Mouse (Mus musculus): ENCODE data around the gene Pcmt1. TPM values are rescaled to one million over a fixed set of nuclear protein-coding genes. Genes with fewer than 3 reads are reported as not detected.
"Not testable (repeated sequence)": the region's sequence is repeated elsewhere in the genome, so short reads cannot be mapped to it uniquely, and the experiment has no call there.

Gene Pcmt1
- polyA plus RNA-seq, 1 experiment from 2014 or later: 124 TPM

GRCm38 (mm10) chr10:7619821-7620241 is 61.1 kb downstream of the Pcmt1 start:
- 91% methylated on average over 5 of the region's 5 CpGs for WGBS
- Histone ChIP-seq H3K4me1 (ENCODE audit: insufficient read depth, low read length) (no peaks in the 10 kb centered on the region), H3K4me3 (ENCODE audit: low read length) (no peak overlapping the region), H3K27me3 (ENCODE audit: insufficient read depth, low read length) (no peaks in the 10 kb centered on the region), H3K36me3 (ENCODE audit: insufficient read depth, low read length) (no peaks in the 10 kb centered on the region), H3K9ac (replicated peaks; ENCODE audit: low read length) (no peak overlapping the region), H3K4me2 (replicated peaks; ENCODE audit: low read depth, low read length) (no peak overlapping the region), H3K27ac (ENCODE audit: low read length) (no peak overlapping the region), H3K9me3 (ENCODE audit: low read length) (peaks cover 1% of the 10 kb centered on the region; the same call in 1 of the 2 replicates)
- ATAC-seq (ENCODE audit: low FRiP score, low TSS enrichment): no peak

- H3K27ac ChIP-seq (ENCODE audit: low read length); H3K4me1 ChIP-seq (ENCODE audit: insufficient read depth, low read length); H3K4me2 ChIP-seq (replicated peaks; ENCODE audit: low read depth, low read length); ATAC-seq (ENCODE audit: low FRiP score, low TSS enrichment); H3K27me3 ChIP-seq (ENCODE audit: insufficient read depth, low read length); H3K9ac ChIP-seq (replicated peaks; ENCODE audit: low read length); H3K4me3 ChIP-seq (ENCODE audit: low read length); H3K9me3 ChIP-seq (ENCODE audit: low read length); H3K36me3 ChIP-seq (ENCODE audit: insufficient read depth, low read length): not testable (repeated sequence)
- 54% methylated on average over 3 of the region's 3 CpGs for WGBS
Observed at GRCm38 (mm10) chr10:7617556-7617955, 63.4 kb downstream of the Pcmt1 start.

- not testable (repeated sequence) for H3K27me3 ChIP-seq (ENCODE audit: insufficient read depth, low read length); H3K9ac ChIP-seq (replicated peaks; ENCODE audit: low read length); H3K4me1 ChIP-seq (ENCODE audit: insufficient read depth, low read length); H3K4me3 ChIP-seq (ENCODE audit: low read length); H3K27ac ChIP-seq (ENCODE audit: low read length); ATAC-seq (ENCODE audit: low FRiP score, low TSS enrichment); H3K4me2 ChIP-seq (replicated peaks; ENCODE audit: low read depth, low read length); H3K9me3 ChIP-seq (ENCODE audit: low read length); H3K36me3 ChIP-seq (ENCODE audit: insufficient read depth, low read length)
- WGBS: 90% methylated on average over 9 of the region's 11 CpGs
Observed at GRCm38 (mm10) chr10:7617146-7617545, 63.8 kb downstream of the Pcmt1 start.

GRCm38 (mm10) chr10:7614834-7615233 is 66.1 kb downstream of the Pcmt1 start:
- no peak overlapping the region for H3K27ac ChIP-seq (ENCODE audit: low read length)
- H3K36me3 ChIP-seq (ENCODE audit: insufficient read depth, low read length): no peaks in the 10 kb centered on the region
- H3K27me3 ChIP-seq (ENCODE audit: insufficient read depth, low read length): no peaks in the 10 kb centered on the region
- no peak for ATAC-seq (ENCODE audit: low FRiP score, low TSS enrichment)
- 89% methylated on average over 8 of the region's 8 CpGs for WGBS
- peaks cover 4% of the 10 kb centered on the region; the same call in 1 of the 2 replicates for H3K9me3 ChIP-seq (ENCODE audit: low read length)
- H3K9ac ChIP-seq (replicated peaks; ENCODE audit: low read length): no peak overlapping the region
- no peak overlapping the region for H3K4me2 ChIP-seq (replicated peaks; ENCODE audit: low read depth, low read length)
- H3K4me1 ChIP-seq (ENCODE audit: insufficient read depth, low read length): no peaks in the 10 kb centered on the region
- no peak overlapping the region for H3K4me3 ChIP-seq (ENCODE audit: low read length)

- not testable (repeated sequence) for ATAC-seq (ENCODE audit: low FRiP score, low TSS enrichment); H3K4me1 ChIP-seq (ENCODE audit: insufficient read depth, low read length); H3K36me3 ChIP-seq (ENCODE audit: insufficient read depth, low read length)
Observed at GRCm38 (mm10) chr10:7612210-7612609, 68.7 kb downstream of the Pcmt1 start.

GRCm38 (mm10) chr10:7611647-7612046 is 69.3 kb downstream of the Pcmt1 start:
- H3K4me2 ChIP-seq (replicated peaks; ENCODE audit: low read depth, low read length): no peak overlapping the region
- H3K27me3 ChIP-seq (ENCODE audit: insufficient read depth, low read length): no peaks in the 10 kb centered on the region
- no peak overlapping the region for H3K27ac ChIP-seq (ENCODE audit: low read length)
- H3K9me3 ChIP-seq (ENCODE audit: low read length): peaks cover 4% of the 10 kb centered on the region; the same call in 1 of the 2 replicates
- WGBS: 74% methylated on average over 6 of the region's 6 CpGs
- H3K36me3 ChIP-seq (ENCODE audit: insufficient read depth, low read length): no peaks in the 10 kb centered on the region
- no peak overlapping the region for H3K9ac ChIP-seq (replicated peaks; ENCODE audit: low read length)
- H3K4me1 ChIP-seq (ENCODE audit: insufficient read depth, low read length): no peaks in the 10 kb centered on the region
- no peak for ATAC-seq (ENCODE audit: low FRiP score, low TSS enrichment)
- H3K4me3 ChIP-seq (ENCODE audit: low read length): no peak overlapping the region

More at GRCm38 (mm10) chr10:7612210-7612609, 68.7 kb downstream of the Pcmt1 start:
- not testable (repeated sequence) for H3K9me3 ChIP-seq (ENCODE audit: low read length); H3K9ac ChIP-seq (replicated peaks; ENCODE audit: low read length); H3K4me2 ChIP-seq (replicated peaks; ENCODE audit: low read depth, low read length); H3K27ac ChIP-seq (ENCODE audit: low read length); H3K4me3 ChIP-seq (ENCODE audit: low read length); H3K27me3 ChIP-seq (ENCODE audit: insufficient read depth, low read length)

GRCm38 (mm10) chr10:7608611-7609010 is 72.3 kb downstream of the Pcmt1 start:
- Histone ChIP-seq H3K36me3 (ENCODE audit: insufficient read depth, low read length) (no peaks in the 10 kb centered on the region), H3K9ac (replicated peaks; ENCODE audit: low read length) (no peak overlapping the region), H3K4me3 (ENCODE audit: low read length) (no peak overlapping the region), H3K4me2 (replicated peaks; ENCODE audit: low read depth, low read length) (no peak overlapping the region), H3K4me1 (ENCODE audit: insufficient read depth, low read length) (no peaks in the 10 kb centered on the region), H3K27ac (ENCODE audit: low read length) (no peak overlapping the region), H3K9me3 (ENCODE audit: low read length) (no peaks in the 10 kb centered on the region), H3K27me3 (ENCODE audit: insufficient read depth, low read length) (no peaks in the 10 kb centered on the region)
- ATAC-seq (ENCODE audit: low FRiP score, low TSS enrichment): no peak
- WGBS: 89% methylated on average over 17 of the region's 17 CpGs

- Histone ChIP-seq H3K27ac (ENCODE audit: low read length) (no peak overlapping the region), H3K27me3 (ENCODE audit: insufficient read depth, low read length) (no peaks in the 10 kb centered on the region), H3K4me2 (replicated peaks; ENCODE audit: low read depth, low read length) (no peak overlapping the region), H3K4me1 (ENCODE audit: insufficient read depth, low read length) (no peaks in the 10 kb centered on the region), H3K9me3 (ENCODE audit: low read length) (no peaks in the 10 kb centered on the region), H3K36me3 (ENCODE audit: insufficient read depth, low read length) (no peaks in the 10 kb centered on the region), H3K9ac (replicated peaks; ENCODE audit: low read length) (no peak overlapping the region), H3K4me3 (ENCODE audit: low read length) (no peak overlapping the region)
- 84% methylated on average over 2 of the region's 2 CpGs for WGBS
- ATAC-seq (ENCODE audit: low FRiP score, low TSS enrichment): no peak
Observed at GRCm38 (mm10) chr10:7606437-7606836, 74.5 kb downstream of the Pcmt1 start.

GRCm38 (mm10) chr10:7605168-7605567 is 75.8 kb downstream of the Pcmt1 start:
- H3K36me3 ChIP-seq (ENCODE audit: insufficient read depth, low read length): no peaks in the 10 kb centered on the region
- WGBS: 73% methylated on average over 2 of the region's 2 CpGs
- H3K27me3 ChIP-seq (ENCODE audit: insufficient read depth, low read length): no peaks in the 10 kb centered on the region
- H3K4me2 ChIP-seq (replicated peaks; ENCODE audit: low read depth, low read length): no peak overlapping the region
- H3K4me1 ChIP-seq (ENCODE audit: insufficient read depth, low read length): no peaks in the 10 kb centered on the region
- H3K27ac ChIP-seq (ENCODE audit: low read length): no peak overlapping the region
- H3K4me3 ChIP-seq (ENCODE audit: low read length): no peak overlapping the region
- no peak for ATAC-seq (ENCODE audit: low FRiP score, low TSS enrichment)
- H3K9me3 ChIP-seq (ENCODE audit: low read length): no peaks in the 10 kb centered on the region
- H3K9ac ChIP-seq (replicated peaks; ENCODE audit: low read length): no peak overlapping the region

- Histone ChIP-seq H3K4me1 (ENCODE audit: insufficient read depth, low read length) (no peaks in the 10 kb centered on the region), H3K4me2 (replicated peaks; ENCODE audit: low read depth, low read length) (no peak overlapping the region), H3K9me3 (ENCODE audit: low read length) (no peaks in the 10 kb centered on the region), H3K27me3 (ENCODE audit: insufficient read depth, low read length) (no peaks in the 10 kb centered on the region), H3K36me3 (ENCODE audit: insufficient read depth, low read length) (no peaks in the 10 kb centered on the region), H3K4me3 (ENCODE audit: low read length) (no peak overlapping the region), H3K27ac (ENCODE audit: low read length) (no peak overlapping the region), H3K9ac (replicated peaks; ENCODE audit: low read length) (no peak overlapping the region)
- 12% methylated on average over 6 of the region's 6 CpGs for whole genome bisulfite sequencing
- no peak for ATAC-seq (ENCODE audit: low FRiP score, low TSS enrichment)
Observed at GRCm38 (mm10) chr10:7600647-7601046, 80.3 kb downstream of the Pcmt1 start.
